Mouse (Mus musculus) testis, adult 2 months (tissue): ENCODE results near the gene Spta1.

Source experiments
- CTCF ChIP-seq: fragments of 200-500 bp; IDR thresholded peaks from 2 replicates; pipeline ENCODE4 v1.5.1; 2012; ENCODE audit warnings: low read depth, mild to moderate bottlenecking, inconsistent platforms, low read length, moderate library complexity; ENCODE audit not compliant: control insufficient read depth, insufficient read depth, insufficient replicate concordance
- POLR2A ChIP-seq: fragments of 200-500 bp; IDR thresholded peaks from 2 replicates; pipeline ENCODE4 v1.6.1; 2012; ENCODE audit warnings: low read depth, mild to moderate bottlenecking, inconsistent platforms, low read length, moderate library complexity; ENCODE audit not compliant: control insufficient read depth

GRCm38 (mm10) chr1:174158512-174158911 lies 14.1 kb upstream of the Spta1 start:
- no peak for TF ChIP-seq CTCF
- TF ChIP-seq POLR2A, result no peak
